Mouse (Mus musculus) limb, embryonic 13.5 days (tissue): ENCODE measurements around the gene Mical3. TPM values are rescaled to one million over a fixed set of nuclear protein-coding genes. Genes with fewer than 3 reads are reported as not detected.

Source experiments
- polyA plus RNA-seq: library from polyadenylated mRNA; unstranded; fragments of >200 nt; fragmentation: Nextera tagmentation; extraction: Ambion mirVana; gene quantifications from 2 replicates; pipeline ENCODE4 v1.2.1, GENCODE M21; 2015

Gene Mical3
- polyA plus RNA-seq, 1 experiment from 2014 or later, result 11.0 TPM

Other genes with a start within 250 kb of the Mical3 start
- 16.2 and 17.1 TPM in 2 replicates for gene Bid, start 214.1 kb downstream of the Mical3 start, polyA plus RNA-seq
- 9.4 and 10.6 TPM in 2 replicates for gene Pex26, start 52.7 kb upstream of the Mical3 start, polyA plus RNA-seq
- 0.37 and 0.64 TPM in 2 replicates for gene Tuba8, start 79.7 kb upstream of the Mical3 start, polyA plus RNA-seq
- 1.8 and 2.0 TPM in 2 replicates for gene Usp18, start 114.9 kb upstream of the Mical3 start, polyA plus RNA-seq
- 2.0 TPM in 2 replicates for gene Slc6a13, start 169.2 kb upstream of the Mical3 start, polyA plus RNA-seq
- not detected in 2 replicates for gene Slc6a12, start 212.1 kb upstream of the Mical3 start, polyA plus RNA-seq